Mouse (Mus musculus) yolk sac, embryonic 10.5 days (tissue): ENCODE data around the gene Cacna2d1.
A peak's percentile ranks its signal among the peaks of the same experiment; 100 is the strongest.

ENCODE experiments used
- DNase-seq: peaks from one replicate; pipeline ENCODE4 v3.0.0-alpha.2; 2017; ENCODE audit warnings: low spot score

Gene Cacna2d1

DNA sequence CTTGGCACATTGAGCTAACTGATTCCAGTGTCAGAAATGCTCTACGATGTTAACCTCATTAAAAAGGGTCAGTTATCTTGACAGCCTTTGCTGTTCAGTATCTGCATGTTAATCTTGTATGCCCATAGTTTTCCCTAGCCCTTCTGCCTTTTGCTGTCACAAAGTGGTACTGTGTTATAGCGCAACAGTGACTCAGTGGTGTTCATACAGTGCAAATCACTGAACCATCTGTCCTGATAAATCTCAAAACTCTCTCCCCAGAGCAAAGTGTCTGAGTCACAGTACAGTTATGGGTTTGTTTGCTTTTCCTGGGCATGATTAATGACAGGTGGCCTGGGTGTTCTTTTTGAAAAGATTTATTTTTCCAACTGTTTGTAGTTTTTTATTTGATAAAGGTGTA, 122.3 kb downstream of the Cacna2d1 start:
- no peak for DNase-seq

DNA sequence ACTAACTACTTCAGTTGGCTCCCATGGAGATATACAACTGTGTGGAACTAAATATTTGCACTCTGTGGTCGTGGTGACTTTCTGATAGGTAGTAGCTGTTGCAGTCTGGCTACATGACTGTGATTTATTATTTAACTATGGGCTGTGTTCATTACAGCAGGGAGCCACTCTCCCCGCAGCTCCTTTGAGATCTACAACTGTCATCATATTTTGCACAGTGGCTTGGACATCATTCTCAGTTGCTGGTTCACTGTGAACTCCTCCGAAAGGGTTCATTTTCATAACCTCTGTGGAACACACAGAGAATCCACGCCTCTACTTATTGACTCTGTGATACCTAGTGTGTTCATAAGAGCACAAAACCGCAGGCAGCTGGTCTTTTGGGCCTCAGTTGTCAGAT, 128.3 kb downstream of the Cacna2d1 start:
- no peak for DNase-seq

GRCm38 (mm10) chr5:16063273-16063672, 128.8 kb downstream of the Cacna2d1 start:
- no peak for DNase-seq

GRCm38 (mm10) chr5:16063949-16064348, 129.5 kb downstream of the Cacna2d1 start:
- DNase-seq, result no peak

- no peak for DNase-seq
Observed at GRCm38 (mm10) chr5:16065816-16066215, 131.3 kb downstream of the Cacna2d1 start.

DNA sequence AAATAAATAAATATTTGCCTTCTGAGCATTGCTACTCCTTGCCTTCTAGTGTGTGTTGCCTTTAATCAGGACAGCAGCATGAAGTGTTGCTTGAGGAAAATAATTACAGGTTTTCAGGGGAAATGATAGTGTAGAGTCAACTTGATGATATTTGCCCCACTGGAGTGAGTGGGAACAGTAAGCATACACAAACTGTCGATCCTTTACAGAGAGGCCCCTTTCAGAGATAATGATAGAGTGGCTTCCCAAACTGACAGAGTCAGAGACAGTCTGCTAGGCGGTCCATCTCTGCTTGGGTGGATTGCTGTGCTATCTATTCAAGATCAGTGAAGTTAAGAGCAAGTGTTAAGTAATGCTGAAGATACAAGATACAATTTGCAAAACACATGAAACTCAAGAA, 147.8 kb downstream of the Cacna2d1 start:
- no peak for DNase-seq

DNA sequence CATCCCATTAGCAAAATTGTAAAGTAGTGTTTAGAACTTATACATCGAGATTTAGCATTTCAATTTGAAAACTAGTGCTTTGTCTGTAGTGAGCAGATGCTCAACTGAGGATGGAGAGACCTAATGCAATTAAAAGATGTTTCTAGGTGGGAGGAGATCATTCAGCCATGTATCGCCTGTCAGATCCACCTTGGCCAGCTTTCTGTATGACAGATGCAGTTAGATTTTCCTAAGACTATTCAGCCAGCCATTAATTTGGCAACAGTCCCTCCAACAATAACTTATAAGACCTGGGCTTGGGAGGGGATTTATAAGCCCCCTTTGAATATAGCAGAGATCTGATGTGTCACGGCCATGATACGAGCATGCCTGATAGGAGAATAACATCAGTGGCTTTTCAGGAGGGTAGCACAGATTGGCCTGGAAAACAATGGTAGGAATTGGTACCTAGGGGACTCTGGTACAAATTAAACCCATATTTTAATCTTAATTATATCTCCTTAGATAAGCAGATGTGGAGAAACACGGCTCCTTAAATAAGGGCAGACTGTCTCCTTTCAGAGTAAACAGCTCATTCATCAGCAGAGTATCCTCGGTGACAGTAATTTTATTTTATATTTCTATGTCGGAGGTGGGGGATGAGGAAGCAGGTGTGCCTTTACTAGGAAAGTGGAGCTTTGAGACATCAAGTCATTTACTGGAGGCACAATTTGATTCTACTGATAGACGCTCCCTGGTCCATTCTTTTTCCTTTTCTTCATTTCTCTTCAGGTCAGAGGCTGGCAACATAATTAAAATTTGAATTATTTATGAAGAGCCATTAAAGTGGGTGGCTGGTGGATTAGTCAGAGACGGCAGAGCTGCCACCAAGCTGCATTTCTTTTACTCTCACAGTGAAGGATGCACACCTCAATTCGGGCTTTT, 152.8 kb downstream of the Cacna2d1 start:
- no peak for DNase-seq

DNA sequence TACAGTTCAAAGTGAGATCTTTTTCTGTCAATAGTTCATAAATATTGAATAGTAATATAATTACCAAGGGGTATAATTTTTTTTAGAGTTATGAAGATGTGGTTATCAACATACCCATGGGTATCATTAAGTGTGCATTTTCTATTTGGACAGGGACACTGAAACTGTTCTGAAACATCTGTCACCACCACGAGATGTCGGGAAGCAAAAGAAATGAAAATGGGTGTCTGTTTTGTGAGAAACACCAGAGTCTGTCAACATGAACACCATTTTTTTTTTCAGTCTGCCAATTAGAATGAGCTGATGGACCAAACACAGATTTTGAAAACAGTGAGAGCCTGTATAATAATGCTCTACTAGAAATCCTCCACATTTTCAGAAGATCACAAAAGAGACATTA, 153.5 kb downstream of the Cacna2d1 start:
- DNase-seq, result no peak

GRCm38 (mm10) chr5:16092540-16092939, 158.0 kb downstream of the Cacna2d1 start:
- no peak for DNase-seq

DNA sequence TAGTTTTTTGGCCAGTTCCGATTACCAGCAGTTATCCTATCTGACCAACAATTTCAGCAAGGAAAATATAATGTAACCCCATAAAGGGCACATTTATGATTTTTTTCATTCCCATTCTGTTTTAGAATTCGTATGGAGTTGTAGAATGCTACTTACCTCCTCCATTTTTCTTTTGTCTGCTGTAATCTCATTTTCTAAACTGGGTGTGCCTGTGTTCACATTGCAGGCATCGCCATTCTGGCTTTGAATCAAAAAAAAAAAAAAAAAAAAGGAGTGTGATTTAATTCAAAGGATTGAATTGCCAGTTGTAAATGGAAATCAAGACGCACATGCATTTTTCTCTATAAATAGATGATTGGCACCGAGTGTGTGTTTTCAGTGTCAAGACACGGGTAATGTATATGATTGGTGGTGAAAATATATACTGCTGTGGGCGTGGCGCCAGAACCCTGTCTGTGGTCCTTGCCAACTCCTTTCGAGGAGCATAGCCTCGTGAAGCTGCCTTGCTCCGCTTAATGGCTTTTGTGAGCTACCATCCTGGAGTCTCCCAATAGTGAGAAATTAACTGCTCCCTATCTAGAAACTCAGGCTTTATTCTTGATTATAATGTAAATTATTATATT, 158.7 kb downstream of the Cacna2d1 start:
- no peak for DNase-seq

DNA sequence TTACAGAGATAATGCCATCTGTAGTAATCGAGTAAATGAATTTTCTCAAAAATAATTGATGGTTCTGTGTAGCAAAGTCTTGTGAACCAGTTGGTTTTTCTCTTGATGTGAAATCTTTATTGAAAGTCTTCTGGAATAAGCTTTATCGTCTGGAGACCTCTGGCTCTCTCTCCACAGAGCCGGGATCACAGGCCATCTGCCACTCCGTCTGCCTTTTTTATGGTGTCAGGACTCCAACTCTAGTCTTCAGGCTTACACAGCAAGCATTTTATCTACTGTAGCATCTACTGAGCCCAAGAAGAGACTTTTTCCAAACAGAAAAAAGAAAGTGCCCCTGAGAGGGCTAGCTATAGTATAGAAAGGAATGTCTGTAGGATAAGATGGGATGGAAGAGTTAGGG, 160.9 kb downstream of the Cacna2d1 start:
- DNase-seq, result peak; percentile 11

DNA sequence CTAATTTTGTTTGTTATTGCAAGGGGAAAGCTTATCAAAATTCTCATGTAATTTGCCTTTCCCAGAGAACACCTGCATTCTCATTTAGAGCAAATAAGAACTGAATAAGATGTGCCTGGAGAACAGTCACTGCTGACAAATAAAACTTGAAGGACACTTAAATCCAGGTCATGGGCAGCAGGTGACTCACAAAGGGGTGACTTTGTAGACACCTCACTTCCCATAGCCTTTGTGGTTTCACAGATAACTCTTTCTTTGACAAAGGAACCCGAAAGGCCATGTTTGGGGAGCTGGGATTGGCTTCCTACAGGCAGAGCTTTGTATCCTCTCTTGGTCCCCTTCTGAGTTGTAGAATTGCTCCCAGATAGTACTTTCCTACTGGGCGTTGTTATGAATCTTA, 164.3 kb downstream of the Cacna2d1 start:
- DNase-seq, result no peak

DNA sequence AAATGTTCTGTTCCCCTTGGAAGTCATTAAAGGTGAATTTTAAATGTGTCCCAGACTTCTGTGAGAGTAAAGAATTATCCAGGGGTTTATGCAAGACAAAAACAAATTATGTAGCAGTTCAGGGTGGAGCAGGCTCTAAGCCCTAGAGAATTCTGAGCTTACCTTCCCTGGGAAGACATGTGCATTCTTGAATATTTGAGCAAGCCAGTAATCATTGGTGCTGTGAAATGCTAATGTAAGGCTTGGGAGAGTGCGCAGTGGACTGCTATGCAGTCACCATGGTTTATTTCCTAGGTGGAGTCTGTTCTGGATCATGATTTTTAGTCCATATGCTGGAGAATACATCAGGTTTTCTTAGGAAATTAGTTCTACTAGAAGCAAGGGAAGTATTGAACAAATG, 167.3 kb downstream of the Cacna2d1 start:
- DNase-seq, result no peak

GRCm38 (mm10) chr5:16105701-16106100, 171.2 kb downstream of the Cacna2d1 start:
- DNase-seq, result no peak

DNA sequence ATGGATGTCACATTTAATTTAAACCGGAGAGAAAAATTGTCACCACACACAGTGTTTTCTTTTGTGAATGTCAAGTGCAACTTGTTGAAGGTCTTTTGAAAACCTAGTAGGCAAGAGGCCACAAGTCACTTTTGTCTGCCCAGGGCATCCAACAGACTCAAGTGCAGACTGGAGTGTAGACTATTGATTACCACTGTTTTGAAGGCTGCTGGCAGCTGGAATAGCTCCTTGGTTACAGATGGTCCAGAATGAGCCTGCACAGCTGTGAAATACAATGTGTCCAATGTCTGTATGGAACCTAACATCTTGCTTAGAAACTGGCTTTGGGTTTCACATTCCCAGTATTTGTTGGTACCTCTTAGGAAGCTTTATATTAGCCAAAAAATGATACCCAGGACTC, 176.2 kb downstream of the Cacna2d1 start:
- DNase-seq, result no peak

DNA sequence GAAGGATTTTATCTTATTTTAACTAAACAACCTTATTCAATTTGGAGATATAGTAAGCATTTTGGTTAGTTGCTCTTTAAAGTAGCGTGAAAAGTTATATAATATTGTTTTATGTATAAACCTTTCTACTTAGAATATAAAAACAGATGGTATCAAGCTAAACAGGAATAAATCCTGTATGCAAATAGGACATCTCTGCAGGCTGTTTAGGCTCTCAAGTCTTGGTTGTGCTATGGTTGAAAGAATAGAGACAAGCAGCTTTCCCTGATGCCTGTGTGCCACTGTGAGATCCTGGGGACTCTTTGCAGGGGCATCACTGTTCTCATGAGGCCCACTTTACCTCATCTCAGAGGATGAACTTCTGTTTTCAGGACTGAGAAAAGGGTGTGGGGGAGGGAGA, 179.4 kb downstream of the Cacna2d1 start:
- no peak for DNase-seq

GRCm38 (mm10) chr5:16121334-16121733, 186.8 kb downstream of the Cacna2d1 start:
- no peak for DNase-seq

DNA sequence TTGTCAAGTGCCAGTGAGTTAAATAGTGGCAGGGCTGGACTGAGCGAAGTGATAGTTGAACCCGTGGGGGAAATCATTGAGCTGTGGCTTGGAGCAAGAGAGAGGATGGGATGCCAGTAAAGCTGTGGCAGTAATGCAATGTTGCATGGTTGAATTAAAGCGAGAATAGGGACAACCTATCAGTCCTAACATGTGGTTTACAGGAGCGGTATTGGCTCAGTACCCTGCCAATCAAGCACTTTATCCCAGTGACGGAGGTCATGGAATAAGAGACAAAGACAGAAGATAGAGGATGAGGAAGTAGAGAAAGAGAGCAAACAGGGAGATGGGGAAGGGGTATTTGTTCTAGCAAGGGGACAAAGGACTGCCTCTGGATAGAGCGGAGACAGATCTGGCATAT, 187.6 kb downstream of the Cacna2d1 start:
- DNase-seq, result no peak

DNA sequence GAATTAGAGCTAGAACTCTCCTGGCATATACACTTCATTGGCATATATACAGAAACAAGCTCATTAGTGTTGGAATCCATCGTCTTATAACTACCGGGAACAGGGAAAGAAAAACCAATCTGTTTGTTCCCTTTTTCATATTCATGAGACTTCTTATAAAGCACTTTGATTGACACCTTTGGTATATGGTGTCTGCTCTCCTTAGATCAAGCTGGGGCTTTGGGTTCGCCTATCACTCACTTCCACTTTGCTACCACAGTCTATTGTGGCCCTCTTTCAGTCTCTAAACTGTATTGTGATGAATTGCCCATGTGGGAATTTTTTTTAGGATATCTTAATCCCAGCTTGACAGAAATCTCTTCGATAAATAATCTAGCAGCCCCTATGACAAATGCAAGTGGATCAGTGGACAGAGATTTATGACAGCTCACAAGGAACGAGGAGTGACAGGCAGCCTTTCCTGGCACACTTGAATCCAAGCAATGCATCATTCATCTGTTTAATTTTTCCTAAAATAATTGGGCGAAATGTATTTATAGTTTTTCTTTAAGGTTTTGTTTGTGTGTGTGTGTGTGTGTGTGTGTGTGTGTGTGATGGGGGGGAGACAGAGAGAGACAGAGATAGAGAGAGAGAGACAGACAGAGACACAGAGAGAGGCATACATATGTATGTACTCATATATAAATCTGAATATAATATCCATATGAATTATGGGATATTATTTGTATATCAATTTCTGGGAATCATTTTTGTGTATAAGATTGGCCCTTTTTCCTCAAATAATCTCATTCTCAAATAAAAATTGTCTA, 200.0 kb downstream of the Cacna2d1 start:
- no peak for DNase-seq

DNA sequence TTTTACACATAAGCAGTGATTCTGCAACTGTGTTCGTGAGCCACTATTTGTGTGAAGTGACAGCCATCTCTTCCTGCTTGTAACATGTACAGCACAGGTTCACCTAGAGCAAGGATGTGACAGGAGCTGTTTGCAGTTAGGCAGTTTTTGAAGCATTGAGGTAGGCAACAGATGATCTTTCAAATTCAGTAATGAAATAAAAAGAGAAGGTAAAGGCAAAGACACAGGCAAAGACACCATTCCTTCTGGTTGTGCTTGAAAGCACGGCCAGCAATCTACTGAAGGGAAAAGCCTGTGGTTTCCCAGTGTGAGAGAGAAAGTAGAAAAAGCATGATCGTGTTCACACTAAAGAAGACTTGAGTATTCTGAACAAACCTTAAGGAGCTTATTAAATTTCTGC, 201.5 kb downstream of the Cacna2d1 start:
- DNase-seq, result no peak

DNA sequence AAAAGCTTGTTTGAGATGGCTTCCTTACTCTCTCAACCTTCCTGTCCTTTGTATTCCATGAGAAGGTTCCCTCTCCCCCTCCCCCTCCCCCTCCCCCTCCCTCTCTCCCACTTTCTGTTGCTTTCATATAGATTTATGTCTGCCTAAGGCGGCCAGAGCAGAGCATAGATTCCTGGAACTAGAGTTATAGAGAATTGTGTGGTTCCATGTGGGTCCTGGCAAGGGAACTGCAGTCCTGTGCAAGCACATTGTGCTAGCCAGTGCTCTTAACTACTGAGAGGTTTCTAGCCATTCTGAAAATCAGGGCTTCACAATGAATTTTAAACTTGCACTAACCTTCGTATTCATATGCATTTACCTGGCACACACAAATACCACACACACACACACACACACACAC, 202.3 kb downstream of the Cacna2d1 start:
- no peak for DNase-seq

DNA sequence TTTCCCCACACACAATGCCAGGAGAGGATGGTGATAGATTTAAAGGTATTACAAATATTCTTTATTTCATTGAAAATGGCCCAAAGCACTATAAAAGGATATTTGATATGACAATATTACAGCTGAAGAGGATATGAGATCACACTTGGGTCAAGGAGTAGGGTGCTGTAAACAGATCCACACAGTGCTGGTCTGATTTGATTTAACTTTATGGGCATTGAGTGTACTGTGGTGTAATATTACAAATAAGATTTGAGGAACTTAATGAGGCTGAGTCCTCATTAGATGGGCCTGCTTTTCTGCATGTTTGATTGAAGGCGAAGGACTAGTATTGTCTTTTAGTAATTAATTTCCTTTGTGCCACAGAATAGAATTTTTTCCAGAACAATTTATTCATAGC, 212.1 kb downstream of the Cacna2d1 start:
- DNase-seq, result no peak
